Mouse (Mus musculus) urinary bladder, postnatal 25 days (tissue): ENCODE measurements around the gene Ffar1.

Experiments used
- DNase-seq: peaks from one replicate; pipeline ENCODE4 v3.0.0; 2022; ENCODE audit warnings: low spot score

Ffar1 gene

DNA sequence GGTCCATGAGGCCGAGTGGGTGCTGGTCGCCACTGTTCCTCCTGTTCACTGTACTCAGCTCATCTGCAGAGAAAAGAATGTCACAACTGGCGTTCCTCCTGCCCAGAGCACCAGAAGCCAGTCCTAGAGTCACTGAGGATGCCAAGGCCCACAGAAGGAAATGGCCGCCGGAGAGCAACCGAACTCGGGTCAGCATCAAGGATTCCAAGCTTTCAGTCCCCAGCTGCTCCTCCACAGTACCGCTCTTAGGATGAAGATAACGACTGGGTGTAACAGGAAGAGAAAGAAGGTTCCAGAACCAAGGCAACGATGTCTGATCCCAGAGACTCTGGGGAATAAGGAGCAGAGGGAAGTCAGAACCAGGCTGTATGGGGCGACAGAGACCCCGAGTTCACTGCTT, at the start of gene Ffar1:
Ffar1 (minus strand) TSS at position 101 of the 400 bp plus-strand sequence.
- no peak for DNase-seq

DNA sequence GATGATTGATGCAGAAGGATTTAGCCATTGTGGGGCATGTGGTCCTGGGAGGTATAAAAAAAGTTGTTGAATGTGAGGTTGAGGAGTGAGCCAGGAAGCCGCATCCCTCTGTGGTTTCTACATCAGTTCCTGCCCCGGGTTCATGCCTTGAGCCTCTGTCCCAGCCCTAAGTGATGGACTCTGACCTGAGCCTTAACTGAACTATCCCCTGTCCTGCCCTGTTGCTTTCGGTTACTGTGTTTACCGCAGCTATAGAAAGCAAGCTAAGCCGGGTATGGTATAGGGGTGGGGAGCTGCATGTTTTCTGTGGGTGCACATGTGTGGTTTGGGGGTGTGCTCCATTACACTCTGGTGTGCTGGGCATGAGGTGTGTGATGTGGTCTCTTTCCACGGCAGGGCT, 48.4 kb upstream of the Ffar1 start:
- no peak for DNase-seq

DNA sequence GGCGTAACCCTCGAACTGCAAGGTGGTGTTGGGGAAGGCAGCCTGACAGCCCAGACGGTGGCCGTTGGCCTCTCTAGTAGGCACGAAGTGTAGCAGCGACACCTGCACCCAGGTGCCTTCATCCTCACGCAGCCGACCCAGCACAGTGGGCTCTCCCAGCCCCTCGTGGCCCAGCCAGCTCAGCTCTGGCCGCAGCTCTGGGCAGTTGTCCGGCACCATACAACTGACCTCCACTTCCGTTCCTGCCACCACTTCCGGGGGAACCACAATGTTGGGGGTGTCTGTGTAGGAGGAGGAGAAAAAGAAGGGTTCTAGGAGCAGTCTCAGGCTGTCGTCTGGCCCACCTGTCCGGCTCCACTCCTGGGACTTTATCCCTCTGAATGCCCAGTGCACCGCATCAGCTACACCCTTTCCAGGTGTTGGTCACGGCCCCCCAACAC, 47.6 kb upstream of the Ffar1 start:
- DNase-seq, result no peak

DNA sequence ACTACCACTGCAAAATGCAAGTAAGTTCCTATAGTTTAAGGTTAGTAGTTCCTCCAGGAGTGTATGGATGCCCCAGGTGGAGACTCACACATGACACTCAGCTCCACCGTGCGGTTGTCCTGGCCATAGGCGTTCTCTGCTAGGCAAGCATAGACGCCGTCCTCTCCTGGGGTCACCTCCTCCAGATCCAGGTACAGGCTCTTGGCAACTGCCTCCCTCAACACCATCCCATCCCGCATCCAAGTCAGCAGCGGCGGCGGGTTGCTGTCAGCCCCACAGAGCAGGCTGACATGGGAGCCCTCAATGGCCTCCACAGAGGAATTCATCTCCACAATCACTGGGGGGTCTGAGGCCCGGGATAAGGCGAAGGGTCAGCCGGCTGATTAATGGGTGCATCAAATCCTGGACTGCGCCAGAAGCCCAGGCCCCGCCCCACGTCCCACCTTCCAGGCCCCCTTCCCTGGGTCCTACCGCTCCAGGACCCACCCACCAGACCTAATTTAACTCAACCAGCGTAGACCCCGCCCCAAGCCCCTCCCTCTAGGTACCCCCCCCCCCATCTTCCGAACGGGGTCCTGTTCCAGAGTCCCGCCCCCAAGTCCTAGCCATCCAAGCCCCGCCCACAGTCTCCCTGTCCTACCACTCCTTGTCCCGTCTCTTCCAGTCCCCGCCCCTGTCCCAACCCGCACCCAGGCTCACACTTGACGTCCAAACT, 47.1 kb upstream of the Ffar1 start:
- DNase-seq, result no peak

DNA sequence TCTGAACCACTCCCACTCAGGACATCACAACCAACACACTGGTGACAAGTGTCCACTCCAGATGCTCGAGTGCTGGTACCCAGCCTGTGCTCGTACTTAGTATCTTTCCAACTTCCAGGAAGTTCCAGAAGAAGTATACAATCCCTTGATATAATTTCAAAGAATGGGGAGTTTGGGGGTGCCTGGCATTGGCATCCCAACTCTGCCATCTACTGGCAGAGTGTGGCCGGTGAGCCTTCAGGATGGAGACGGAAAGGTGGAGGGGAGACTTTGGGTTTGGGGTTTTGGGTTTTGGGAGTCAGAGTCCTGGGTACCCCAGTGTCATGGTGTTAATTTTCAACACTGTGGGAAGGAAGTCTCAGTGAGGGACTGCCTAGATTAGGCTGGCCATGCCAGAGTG, 42.7 kb upstream of the Ffar1 start:
- no peak for DNase-seq

DNA sequence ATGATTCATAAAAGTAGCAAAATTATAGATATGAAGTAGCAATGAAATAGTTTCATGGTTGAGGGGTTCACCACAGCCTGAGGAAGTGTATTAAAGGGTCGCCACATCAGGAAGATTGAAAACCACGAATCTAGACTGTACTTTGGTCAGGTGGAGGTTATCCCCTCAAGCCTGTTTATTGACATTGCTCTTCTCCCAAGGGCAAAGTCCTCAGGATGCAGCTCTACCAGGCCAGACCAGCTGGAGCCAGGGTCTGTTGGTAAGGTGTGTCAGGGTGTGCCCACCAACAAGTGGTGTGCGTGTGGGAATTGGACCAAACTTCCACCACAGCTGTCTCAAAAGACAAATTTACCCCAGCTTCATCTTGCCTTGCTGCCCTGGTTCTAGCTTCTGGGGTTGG, 33.9 kb upstream of the Ffar1 start:
- DNase-seq, result no peak

DNA sequence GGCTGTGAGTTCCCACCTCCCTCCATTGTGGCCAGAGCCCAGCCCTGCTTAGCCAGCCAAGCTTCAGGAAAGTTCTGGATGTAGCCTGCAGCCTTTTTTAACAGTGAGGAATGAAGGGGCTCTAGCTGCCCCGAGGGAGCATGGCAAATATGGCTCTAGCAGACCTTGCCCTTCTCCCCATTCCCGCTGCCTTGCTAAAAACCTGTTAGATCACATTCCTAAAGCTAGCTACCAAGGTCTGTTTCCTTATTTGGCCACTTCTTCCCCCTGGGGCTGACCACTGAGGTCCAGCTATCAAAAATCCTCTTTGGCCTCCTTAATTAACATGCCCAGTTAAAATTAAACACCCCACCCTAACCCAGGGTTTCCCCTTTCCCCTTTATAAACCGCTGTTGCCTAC, 31.2 kb upstream of the Ffar1 start:
- DNase-seq, result no peak

DNA sequence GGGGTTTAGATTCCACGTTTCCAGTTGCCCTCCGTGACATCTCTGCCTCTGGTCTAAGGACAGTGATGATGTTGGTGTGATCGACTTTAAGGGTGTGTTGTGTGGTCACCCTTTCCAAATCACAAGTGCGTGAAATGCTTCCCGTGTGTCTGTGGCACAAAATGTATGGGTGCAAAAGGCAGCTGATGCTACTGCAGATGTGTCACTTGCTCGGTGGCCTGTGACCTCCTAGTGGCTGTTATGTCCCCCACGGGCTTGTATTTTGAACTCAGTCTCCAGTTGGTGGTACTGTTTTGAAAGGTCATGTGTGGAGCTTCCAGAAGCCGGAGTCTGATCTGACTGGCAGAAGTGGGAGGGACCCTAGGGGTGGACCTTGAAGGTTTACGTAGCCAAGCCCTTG, 30.4 kb upstream of the Ffar1 start:
- no peak for DNase-seq

DNA sequence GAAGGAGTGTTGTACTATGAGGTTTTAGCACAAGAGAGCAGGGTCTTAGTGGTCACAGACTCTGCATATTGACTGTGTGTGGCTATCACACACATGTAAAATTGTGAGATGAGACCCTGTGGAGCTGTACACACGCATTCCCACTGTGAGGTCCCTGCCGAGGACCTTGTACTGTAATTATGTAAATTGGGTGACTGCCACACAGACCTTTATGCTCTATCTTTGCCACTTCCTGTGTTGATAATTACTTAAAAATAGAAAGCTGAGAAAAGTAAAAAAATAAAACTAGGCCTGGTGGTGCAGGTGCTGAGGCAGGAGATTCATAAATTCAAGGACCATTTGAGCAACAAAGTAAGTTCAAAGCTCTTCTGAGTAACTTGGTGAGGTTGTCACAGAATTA, 29.3 kb upstream of the Ffar1 start:
- DNase-seq, result no peak

DNA sequence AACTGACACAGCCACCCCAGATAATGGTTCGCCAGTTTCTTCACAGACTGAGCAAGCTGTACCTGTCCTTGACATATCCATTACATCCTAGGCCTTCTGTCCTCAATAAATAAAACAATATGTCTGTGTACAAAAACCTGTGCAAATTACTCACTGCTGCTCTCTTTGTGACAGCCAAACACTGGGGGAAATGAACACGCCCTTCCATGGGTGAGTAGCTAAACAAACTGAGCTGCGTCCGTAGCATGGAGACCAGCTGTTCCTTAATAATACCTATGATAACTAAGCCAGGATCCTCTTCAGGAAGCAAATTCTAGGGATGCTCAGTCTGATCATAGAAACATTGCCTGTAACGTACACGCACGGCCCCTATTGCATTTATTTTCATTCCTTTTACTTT, 27.4 kb upstream of the Ffar1 start:
- DNase-seq, result no peak

DNA sequence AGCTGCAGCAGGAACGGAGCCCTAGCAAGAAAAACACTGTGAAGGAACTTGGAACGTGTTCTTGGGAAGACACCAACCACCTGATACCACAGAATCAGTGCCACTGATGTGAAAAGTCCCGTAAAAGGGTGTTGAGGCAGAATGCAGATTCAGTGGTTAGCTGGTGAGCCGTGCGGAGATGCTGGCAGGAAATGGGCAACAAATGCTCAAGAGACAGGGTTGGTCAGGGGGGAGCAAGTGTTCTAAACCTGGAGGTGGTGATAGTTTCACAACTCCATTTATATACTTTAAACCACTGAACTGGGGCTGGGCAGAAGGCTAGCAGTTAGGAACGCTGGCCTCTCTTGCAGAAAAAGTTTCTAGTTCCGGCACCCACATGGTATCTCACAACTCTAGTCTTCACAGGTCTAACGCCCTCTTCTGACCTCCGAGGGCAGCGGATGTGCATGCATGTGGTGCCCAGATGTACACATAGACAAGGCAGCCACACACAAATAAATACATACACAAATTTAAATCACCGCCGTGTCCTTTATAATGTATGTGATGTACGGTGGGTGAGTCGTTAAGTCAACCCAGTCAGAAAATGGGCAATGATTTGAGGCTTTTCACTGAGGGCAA, 26.3 kb upstream of the Ffar1 start:
- no peak for DNase-seq

DNA sequence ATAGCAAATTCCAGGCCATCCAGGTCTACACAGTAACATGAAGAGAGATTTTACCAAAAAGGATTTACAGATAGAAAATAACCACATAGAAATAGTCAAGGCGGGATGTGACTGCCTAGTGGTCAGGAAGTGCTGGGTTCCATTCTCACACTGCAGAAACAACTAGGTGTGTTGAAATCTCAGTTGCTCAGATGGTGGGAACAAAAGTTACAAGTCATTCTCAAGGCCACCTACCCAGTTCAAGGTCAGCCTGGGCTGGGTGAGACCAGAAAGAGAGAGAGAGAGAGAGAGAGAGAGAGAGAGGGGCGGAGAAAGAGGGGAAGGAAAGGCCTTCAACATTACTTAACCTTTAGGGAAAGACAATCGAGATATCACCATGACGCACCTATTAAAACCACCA, 25.5 kb upstream of the Ffar1 start:
- no peak for DNase-seq

DNA sequence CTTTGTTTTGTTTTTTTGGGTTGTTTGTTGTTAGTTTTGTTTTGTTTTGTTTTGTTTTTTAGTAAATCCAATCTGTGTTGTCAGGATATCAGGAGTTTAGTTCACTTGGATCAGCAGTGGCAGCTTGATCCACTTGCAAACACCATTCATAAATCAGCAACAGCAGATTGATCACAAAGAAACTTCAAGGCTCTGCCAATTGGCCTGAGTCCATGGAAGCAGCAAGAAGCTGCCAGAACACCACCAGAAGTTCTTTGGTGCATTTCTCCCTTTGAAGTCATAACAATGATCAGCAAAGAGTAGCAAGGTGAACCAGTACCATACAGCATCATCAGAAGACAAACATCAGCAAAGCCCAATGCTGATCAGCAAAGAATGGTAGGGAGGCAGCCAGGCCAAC, 22.7 kb upstream of the Ffar1 start:
- DNase-seq, result no peak

DNA sequence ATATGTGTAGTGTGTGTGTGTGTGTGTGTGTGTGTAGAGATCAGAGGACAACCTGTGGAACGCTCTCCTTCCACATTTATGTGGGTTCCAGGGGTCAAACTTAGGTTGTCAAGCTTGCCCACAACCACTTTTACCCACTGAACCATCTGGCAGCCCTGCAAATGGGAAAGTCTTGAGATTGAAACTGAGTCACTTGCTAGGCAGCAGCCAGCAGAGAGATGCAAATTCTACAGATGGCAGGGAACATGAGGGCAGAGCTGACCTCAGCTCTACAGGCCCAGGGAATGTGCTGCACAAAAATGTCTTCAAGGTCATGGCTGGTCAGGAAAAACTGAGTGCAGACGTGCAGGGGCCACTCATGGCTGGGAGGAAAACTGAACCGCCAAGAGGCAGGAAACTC, 20.0 kb upstream of the Ffar1 start:
- DNase-seq, result no peak

DNA sequence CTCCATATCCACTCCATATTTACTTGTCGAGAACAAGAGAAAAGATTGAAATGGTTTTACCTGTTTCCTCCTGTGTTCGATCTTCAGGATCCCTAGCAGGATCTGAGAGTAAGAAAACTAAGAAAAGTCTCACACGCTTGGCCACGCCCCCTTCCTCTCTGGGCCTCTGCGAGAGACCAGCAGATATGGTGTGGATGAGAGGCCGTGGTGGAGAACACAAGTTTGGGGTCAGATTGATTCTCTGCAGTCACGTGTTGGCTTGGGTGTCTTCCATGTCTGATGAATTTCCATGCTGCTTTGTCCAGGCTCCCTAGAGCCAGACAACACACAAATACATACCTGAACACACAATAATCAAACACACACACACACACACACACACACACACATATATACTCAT, 18.8 kb upstream of the Ffar1 start, which contains the start of gene Cd22:
Cd22 (minus strand) TSS at position 167 of the 400 bp plus-strand sequence.
- DNase-seq, result no peak

DNA sequence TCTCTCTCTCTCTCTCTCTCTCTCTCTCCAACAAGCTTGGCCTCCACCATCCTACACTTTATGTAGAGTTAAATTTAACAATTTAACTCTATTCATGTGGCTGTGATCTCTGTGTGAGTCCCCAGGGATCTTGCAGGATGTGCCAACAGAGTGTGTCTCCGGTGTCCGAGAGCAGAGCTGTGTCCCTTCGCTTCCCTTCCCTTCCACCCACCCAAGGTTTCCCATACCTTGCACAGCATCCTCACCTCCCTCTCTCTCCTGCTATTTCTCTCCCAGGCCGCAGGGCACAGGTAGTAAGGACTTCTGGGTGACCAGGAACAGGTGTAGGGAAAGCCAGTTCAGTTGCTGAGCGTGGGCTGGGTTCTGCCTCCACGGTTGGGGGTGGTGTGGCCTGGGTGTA, 17.6 kb upstream of the Ffar1 start:
- DNase-seq, result no peak

DNA sequence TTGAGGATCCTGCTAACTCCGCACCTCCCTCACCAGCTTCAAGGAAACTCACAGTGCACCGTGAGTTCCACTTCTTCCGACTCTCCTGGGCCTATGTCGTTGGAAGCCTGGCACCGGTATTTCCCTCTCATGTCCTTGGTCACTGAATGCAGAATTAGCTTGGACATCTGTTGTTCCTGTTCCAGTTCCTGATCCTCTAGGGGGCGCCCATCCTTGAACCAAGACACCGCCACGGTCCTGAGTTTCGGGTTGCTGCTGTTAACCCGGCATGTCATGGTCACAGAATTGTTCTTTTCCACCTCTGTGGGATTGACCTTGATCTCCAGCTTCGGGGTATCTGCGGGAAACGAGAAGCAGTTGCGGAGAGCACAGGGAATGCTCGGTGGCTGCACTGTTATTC, 11.7 kb upstream of the Ffar1 start:
- DNase-seq, result peak; percentile 80

DNA sequence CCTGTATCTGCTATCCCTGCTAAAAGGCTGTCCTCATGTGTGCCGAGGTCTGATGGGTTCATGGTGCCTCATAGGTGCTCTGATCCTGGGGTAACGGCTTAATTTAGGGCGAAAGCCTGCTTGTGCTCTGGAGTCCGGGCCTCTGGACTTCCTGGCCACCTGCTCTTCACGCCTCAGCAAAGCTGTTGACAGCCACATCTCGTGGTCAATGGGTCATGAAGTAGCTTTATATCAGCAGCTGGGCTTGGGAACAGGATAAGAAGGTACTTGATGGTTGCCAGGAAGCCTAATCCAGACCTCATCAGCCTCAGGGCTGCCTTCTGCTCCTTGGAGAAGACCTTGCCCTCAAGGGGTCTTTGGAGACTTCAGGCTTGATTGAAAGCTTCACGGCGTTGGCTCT, 2.0 kb upstream of the Ffar1 start:
- no peak for DNase-seq

DNA sequence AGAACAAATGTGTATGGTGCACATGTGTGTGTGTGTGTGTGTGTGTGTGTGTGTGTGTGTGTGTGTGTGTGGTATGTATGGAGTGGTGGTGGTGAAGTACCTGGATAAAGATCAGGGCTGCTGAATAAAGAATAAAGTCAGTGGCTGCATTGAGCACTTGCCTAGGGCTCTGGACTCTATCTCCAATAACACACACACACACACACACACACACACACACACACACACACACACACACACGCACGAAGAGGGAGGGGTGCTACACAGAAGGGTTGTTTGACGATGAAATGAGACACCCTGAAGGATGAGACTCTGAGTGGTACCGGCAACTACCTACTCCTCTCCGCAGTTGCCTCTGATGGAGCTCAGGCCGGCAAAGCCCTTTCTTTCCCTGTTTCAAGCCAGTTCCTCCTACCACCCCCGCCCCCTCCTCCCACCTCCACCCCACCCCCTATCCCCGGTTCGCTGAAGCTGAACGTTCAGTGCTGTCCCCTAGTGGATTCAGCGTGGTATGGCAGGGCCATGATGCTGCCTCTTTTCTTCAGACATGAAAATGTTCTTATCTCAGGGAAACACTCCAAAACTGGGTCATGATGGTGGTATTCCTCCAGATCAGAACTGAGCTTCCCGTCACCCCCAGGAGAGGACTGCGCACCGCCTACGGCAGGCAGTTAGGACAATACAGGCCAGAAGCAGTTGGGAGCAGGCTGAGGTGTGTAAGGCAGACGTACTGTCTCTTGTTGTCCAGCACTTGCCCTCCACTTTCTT, 1.5 kb downstream of the Ffar1 start:
- DNase-seq, result peak; percentile 26

DNA sequence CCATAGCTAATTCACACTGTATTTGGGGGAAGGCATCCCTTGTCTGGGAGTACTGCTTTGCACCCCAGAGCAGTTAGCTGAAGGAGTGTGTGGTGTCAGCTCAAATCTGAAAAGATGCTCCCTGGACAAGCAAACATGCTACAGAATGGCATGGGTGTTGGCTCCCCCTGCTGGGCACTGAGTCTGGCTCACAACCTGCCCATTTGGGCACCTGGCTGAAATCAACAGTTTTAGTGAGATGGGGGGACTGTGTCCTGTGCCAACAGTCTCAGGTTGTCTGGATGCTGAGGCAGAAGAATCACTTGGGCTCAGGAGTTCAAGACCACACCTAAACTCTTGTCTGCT, 2.1 kb downstream of the Ffar1 start:
- peak; percentile 77 for DNase-seq

DNA sequence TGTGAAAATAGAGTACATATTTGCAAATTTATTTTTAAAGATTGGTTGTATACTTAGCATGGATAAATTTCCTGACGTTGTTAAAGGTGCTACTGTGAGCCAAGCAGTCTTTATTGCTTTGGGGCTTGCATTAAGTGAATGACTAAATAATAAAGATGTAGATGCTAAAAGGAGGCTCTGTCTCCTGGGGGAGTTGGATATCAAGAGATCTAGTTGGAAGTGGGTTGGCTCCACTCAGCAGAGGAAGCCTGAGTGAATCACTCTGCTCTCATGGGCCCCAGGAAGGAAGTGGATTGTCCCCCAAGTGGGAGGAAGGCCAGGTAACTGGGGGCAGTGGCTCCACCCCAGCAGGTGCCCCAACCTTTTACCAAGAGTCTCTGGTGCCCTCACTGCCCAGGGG, 3.6 kb downstream of the Ffar1 start:
- no peak for DNase-seq

DNA sequence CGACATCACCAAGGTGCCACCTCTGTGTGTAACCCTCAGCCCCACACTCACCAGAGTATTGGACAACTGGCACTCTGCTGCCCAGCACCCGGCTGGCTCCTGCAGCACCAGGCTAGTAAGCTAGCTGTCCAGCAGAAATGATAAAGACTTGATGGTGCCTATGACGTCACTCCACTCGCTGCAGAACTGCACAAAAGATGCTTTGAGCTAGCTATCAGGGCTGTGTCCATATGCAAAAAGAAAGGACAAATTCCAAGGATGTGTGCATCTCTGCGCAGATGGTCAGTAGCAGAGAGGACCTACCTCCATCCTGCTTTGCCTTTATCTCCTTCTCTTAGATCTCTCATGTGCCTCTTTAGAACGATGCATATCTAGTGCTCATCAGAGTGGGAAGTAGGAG, 5.3 kb downstream of the Ffar1 start, which contains the start of gene Ffar3:
Ffar3 (minus strand) TSS at position 101 of the 400 bp plus-strand sequence.
- no peak for DNase-seq

DNA sequence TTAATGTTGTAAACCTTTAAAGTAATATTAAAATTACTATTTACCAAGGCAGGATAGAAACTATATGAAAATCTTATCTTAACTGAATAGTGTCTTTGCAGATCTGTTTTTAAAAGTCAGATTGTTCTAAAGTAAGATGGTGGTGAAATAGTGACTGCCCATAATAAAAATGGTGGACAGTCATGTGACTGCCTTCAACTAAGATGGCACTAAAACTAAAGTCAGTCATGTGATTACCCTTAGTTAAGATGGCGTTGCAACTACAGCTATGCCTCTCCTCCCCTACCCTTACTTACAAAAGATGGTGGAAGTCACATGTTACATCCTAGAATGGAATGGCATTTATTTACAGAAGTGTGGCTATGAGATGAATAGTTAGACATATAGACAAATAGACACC, 9.9 kb downstream of the Ffar1 start:
- no peak for DNase-seq
